Mouse (Mus musculus) neutrophil, adult 5-6 weeks (primary cell): ENCODE data around the gene Cpa2. TPM values are rescaled to one million over a fixed set of nuclear protein-coding genes. Genes with fewer than 3 reads are reported as not detected.

Experiments
- ATAC-seq: fragments of 151-379, 151-347 bp; 2 replicates; pipeline ENCODE4 v1.8.0; 2017; ENCODE audit warnings: mild to moderate bottlenecking, moderate TSS enrichment; ENCODE audit not compliant: insufficient number of reproducible peaks, poor library complexity, low FRiP score, severe bottlenecking; ENCODE audit errors: extremely low read depth
- total RNA-seq: library from RNA; stranded (forward); fragments of 200-1000 nt; gene quantifications from 2 replicates; pipeline ENCODE4 v1.2.3, GENCODE M21; 2017

Cpa2 gene
- total RNA-seq, 1 experiment from 2014 or later: not detected

- ATAC-seq: peak; percentile 60; the same call in 1 of the 2 replicates
Observed at GRCm38 (mm10) chr6:30546571-30547273, 5.3 kb downstream of the Cpa2 start.

- no peak for ATAC-seq
Observed at GRCm38 (mm10) chr6:30547274-30547645, 5.9 kb downstream of the Cpa2 start.

GRCm38 (mm10) chr6:30547656-30548306 lies 6.4 kb downstream of the Cpa2 start:
- ATAC-seq: no peak

- ATAC-seq: no peak
Observed at GRCm38 (mm10) chr6:30549231-30549761, 7.9 kb downstream of the Cpa2 start.

GRCm38 (mm10) chr6:30550496-30551192 lies 9.3 kb downstream of the Cpa2 start:
- no peak for ATAC-seq

GRCm38 (mm10) chr6:30551193-30551515 lies 9.8 kb downstream of the Cpa2 start:
- ATAC-seq: no peak

- ATAC-seq: no peak
Observed at GRCm38 (mm10) chr6:30551644-30552580, 10.5 kb downstream of the Cpa2 start.

GRCm38 (mm10) chr6:30552628-30553027 lies 11.2 kb downstream of the Cpa2 start:
- ATAC-seq: no peak

- no peak for ATAC-seq
Observed at GRCm38 (mm10) chr6:30553381-30554010, 12.1 kb downstream of the Cpa2 start.

- ATAC-seq: no peak
Observed at GRCm38 (mm10) chr6:30554092-30554491, 12.7 kb downstream of the Cpa2 start.

GRCm38 (mm10) chr6:30554621-30555170 lies 13.3 kb downstream of the Cpa2 start:
- ATAC-seq: no peak

- no peak for ATAC-seq
Observed at GRCm38 (mm10) chr6:30556080-30556479, 14.7 kb downstream of the Cpa2 start.

GRCm38 (mm10) chr6:30559726-30560125 lies 18.3 kb downstream of the Cpa2 start:
- no peak for ATAC-seq

- no peak for ATAC-seq
Observed at GRCm38 (mm10) chr6:30562132-30562531, 20.8 kb downstream of the Cpa2 start.

- ATAC-seq: no peak
Observed at GRCm38 (mm10) chr6:30563575-30563974, 22.2 kb downstream of the Cpa2 start.

GRCm38 (mm10) chr6:30564051-30564450 lies 22.7 kb downstream of the Cpa2 start:
- ATAC-seq: no peak

GRCm38 (mm10) chr6:30568069-30568468 lies 26.7 kb downstream of the Cpa2 start, which contains the start of gene Cpa4:
Gene Cpa4 (plus strand): TSS chr6:30568369.
- ATAC-seq: no peak

GRCm38 (mm10) chr6:30569331-30569730 lies 27.9 kb downstream of the Cpa2 start:
- ATAC-seq: no peak
